Mouse (Mus musculus) heart, adult 9 months (tissue): Measurements from ENCODE around the gene Hacl1.
A peak's percentile ranks its signal among the peaks of the same experiment; 100 is the strongest.

Experiments
- DNase-seq, 2 experiments: peaks; one replicate each; pipeline ENCODE4 v3.0.0; 2022; ENCODE audit warnings: low spot score in 2 of 2

Gene Hacl1

GRCm38 (mm10) chr14:31576846-31577697, 64.0 kb downstream of the Hacl1 start:
- DNase-seq: no peak

DNA sequence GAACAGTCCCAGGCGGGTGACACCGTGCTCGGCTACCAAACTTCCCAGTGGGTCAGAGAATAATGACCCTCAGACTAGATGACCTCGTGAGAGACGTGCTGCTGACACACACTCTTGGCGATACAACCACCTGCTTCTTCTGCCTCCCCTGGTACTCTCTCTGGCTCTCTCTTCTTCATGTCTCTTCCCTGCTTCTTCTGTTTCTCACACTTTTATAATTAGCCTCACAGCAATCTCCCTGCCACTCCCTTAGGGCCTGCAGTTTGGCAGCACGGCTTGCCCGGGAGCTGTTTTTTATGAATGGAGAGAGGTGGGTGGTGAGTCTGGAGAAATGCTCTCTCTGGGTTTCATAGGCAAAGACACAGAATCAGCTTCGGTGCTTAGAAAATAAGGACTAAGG, 65.2 kb downstream of the Hacl1 start:
- DNase-seq: no peak

GRCm38 (mm10) chr14:31574903-31575665, 66.0 kb downstream of the Hacl1 start:
- DNase-seq: no peak

- no peak for DNase-seq
Measured at GRCm38 (mm10) chr14:31572561-31573175, 68.4 kb downstream of the Hacl1 start.

GRCm38 (mm10) chr14:31571419-31571818, 69.7 kb downstream of the Hacl1 start:
- no peak for DNase-seq

GRCm38 (mm10) chr14:31570131-31570951, 70.7 kb downstream of the Hacl1 start:
- no peak for DNase-seq

DNA sequence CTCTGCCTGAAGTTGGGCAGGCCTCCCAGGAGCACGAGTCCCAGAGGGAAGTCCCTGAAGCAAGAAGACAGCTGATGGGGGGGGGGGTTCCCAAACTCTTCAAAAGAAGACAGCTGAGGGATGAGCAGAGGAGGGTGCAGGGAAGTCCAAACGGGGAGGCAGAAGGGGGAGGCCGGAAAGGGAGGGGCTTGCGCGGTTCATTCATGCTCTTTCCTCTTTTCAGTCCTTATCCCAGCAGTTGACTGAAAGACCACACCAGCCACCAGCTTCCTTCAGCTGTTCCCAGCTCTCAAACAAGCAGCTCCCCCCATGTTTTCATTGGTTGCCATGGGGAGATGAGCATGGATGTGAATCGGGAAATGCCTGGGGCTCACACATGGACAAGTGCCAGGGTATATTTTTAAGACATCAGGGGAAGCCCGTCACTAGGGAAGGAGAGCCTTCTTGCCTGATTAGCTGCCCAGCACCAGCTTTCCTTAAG, 71.9 kb downstream of the Hacl1 start:
- DNase-seq: peak; percentile 36 to 67

DNA sequence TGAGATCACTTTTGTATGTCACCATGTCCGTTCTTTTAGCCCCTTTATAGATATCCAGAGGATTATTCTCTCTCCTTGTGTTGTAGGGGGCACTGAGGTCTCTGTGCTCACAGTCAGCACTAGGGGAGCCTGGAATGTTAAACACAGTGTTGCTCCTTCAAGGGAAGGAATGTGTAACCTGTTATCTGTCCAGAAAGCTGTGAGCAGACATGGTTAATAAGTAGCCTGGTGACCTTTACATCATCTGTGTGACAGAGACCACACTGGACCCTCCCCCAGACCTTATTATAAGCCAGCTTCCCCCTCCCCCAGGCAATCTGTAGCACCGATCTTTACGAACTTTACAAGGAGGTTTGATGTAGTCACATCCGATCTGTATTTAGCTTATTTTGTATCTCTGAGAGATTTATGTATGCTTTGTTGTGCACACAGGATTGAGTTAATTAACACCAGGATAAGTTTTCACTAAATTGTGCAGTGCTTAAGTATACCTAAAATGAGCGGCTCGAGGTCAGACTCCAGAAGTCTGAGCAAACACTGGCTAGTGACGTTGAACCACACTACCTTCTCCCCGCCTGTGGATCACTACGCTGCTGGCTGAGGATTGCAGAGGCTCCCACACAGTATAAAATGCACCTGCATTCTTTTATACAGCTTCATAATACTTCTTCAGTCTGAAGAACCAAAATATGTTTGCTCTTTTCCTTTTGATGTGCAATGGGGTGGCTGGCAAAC, 75.4 kb downstream of the Hacl1 start:
- no peak for DNase-seq

GRCm38 (mm10) chr14:31564452-31565179, 76.5 kb downstream of the Hacl1 start:
- peak; percentile 79 for DNase-seq

- peak; percentile 54 to 77 for DNase-seq
Measured at GRCm38 (mm10) chr14:31560886-31561285, 80.2 kb downstream of the Hacl1 start.

DNA sequence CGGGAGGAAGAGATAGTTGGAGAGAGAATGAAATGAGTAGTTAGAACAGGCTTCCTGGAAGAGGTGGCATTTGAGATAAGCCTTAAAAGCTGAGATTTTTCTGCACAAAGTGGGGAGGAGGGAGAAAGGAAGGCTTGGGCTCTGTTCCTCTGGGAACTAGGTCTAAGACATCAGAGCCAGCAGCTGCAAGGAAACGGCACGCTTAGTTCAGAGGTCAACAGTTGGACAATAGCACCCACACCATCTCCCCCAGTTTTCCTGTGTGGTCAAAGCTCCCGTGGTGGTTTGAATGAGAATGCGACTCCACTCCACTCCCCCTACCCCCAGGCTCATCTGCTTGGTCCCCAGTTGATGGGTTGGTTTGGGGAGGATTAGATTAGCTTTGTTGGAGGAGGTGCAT, 81.9 kb downstream of the Hacl1 start:
- no peak for DNase-seq

DNA sequence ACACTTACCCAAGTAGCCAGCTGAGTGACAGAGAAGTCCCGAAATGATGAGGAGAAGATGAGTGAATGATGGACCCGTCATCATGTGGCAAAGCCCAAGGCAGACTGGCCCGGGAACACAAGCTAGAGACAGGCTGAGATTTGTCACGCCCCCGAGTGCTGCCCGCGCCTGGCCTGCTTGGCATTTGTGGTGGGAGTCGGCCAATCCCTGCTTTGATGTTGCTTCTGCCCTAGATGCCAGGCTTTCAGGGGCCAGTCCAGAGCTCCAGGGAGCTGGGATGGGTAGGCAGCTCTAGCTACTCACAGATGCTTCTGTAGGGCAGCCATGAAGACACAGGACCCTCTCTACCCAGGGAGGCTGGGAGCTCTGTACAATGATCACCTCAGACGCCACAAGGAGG, 83.3 kb downstream of the Hacl1 start:
- DNase-seq: no peak

DNA sequence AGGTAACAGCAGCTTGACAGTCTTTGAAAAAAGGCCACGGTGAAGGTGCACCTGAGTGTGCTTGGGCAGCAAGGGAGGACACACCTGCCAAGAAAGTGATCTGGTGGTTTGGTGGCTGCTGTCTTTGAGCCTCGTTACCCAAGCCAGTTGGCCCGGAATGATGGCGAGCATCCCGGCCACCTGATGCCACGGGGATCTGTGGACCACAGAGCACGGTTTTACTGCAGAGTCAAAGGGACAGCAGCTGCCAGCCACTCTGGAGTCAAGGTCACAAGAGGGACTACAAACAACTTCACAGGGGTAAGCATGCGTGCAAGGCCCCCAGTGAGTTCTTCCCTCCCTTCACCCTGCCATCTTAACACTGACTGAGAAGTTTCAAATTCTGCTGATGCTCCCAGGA, 83.8 kb downstream of the Hacl1 start:
- DNase-seq: no peak

- DNase-seq: no peak
Measured at GRCm38 (mm10) chr14:31556526-31557260, 84.4 kb downstream of the Hacl1 start.

DNA sequence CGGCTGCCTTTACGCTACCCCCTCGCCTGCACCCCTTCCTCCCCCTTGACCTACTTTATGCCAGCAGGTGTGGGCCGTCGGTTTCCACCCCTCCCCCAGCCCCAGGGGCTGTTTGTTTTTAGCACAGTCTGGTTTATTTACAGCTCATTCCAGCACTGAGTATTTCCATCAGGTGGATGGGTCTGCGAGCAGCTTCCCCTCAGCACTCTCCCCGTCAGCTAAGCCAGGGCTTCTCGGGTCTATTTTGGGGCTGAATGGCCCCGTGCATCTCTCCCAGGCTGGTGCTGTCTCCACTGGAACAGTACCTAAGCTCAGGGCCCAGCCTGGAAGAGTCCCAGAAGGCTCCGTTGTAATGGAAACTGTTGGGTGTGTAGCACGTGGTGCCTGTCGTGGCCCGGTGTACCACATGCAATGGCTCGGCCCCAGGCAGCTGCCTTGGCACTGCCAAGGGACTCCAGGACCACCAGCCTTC, 85.1 kb downstream of the Hacl1 start:
- no peak for DNase-seq

GRCm38 (mm10) chr14:31555021-31555420, 86.1 kb downstream of the Hacl1 start:
- no peak for DNase-seq
